Mouse (Mus musculus): Measurements from ENCODE around the gene Fstl1. TPM values are rescaled to one million over a fixed set of nuclear protein-coding genes. Genes with fewer than 3 reads are reported as not detected.
A peak's percentile ranks its signal among the peaks of the same experiment; 100 is the strongest.

The Fstl1 gene
- polyA plus RNA-seq, 1 experiment from 2014 or later, result 273 TPM

DNA sequence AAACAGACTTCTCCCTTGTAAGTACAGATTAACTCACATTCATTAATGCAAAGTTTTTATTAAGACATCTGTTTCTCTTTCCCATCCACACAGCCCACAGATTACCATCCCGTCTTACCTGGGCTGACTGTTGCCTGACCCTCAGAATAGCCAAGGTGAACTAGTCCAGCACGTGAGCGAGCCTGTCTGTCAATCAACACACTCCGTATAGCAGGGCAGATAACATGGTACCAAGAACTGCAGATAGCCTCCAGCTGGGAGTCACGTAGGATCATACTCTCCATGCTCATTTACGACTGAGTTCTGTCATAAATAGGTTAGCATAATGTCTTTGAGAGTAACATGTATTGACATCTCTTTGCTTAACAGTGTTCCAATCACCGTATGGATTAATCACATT is 84.4 kb downstream of the Fstl1 start, which contains the start of gene Gm36028:
TSS of gene Gm36028 (minus strand) at position 118 of the 400 bp plus-strand sequence.
- H3K4me1 ChIP-seq (ENCODE audit: control insufficient read depth, insufficient read depth, low read length), result no peaks in the 10 kb centered on the region
- no peak within 1 kb of the TSS for H3K4me2 ChIP-seq (ENCODE audit: low read depth, severe bottlenecking)
- 81% methylated on average over 7 of the region's 7 CpGs for WGBS
- H3K36me3 ChIP-seq (ENCODE audit: control insufficient read depth, insufficient read depth, low read length), result no peaks in the 10 kb centered on the region
- no peak within 1 kb of the TSS for H3K4me3 ChIP-seq (ENCODE audit: low read depth, low read length)
- H3K9ac ChIP-seq (ENCODE audit: low read length), result no peak within 1 kb of the TSS
- ATAC-seq (ENCODE audit: insufficient number of reproducible peaks, low FRiP score, low TSS enrichment, low read depth) (no peak), DNase-seq (ENCODE audit: low spot score) (no peak)
- H3K27ac ChIP-seq (replicated peaks; ENCODE audit: low read depth, low read length), result no peak within 1 kb of the TSS
- no peaks in the 10 kb centered on the region for H3K9me3 ChIP-seq (ENCODE audit: control insufficient read depth, low read length)
- no peaks in the 10 kb centered on the region for H3K27me3 ChIP-seq (ENCODE audit: control insufficient read depth, insufficient read depth, low read length)

DNA sequence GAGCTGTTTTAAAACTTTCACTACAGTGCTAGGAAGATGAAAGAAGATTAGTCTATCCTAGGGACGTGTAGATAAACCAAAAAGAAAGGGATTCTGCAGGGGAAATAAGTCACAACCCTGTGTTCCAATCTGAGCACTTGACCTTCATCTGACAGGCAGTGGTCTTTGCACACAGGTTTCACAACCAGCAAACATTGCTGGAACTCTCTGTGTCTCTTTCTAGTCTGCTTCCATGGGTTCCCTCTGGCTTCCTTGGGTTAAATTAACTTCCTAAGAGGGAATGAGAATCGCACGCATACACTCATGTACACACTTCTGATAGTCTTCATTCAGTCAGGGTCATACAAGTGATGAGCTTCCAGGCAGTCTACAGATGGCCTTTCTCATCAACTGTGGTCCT is 87.2 kb downstream of the Fstl1 start:
- no peak overlapping the region for H3K4me2 ChIP-seq (ENCODE audit: low read depth, severe bottlenecking)
- no peak for ATAC-seq (ENCODE audit: insufficient number of reproducible peaks, low FRiP score, low TSS enrichment, low read depth)
- no peak overlapping the region for H3K27ac ChIP-seq (replicated peaks; ENCODE audit: low read depth, low read length)
- 80% methylated on average over 3 of the region's 3 CpGs for WGBS
- H3K4me3 ChIP-seq (ENCODE audit: low read depth, low read length), result no peak overlapping the region
- no peak overlapping the region for H3K9ac ChIP-seq (ENCODE audit: low read length)
- H3K9me3 ChIP-seq (ENCODE audit: control insufficient read depth, low read length), result no peaks in the 10 kb centered on the region
- DNase-seq (ENCODE audit: low spot score), result no peak
- H3K36me3 ChIP-seq (ENCODE audit: control insufficient read depth, insufficient read depth, low read length), result no peaks in the 10 kb centered on the region
- H3K27me3 ChIP-seq (ENCODE audit: control insufficient read depth, insufficient read depth, low read length), result no peaks in the 10 kb centered on the region
- no peaks in the 10 kb centered on the region for H3K4me1 ChIP-seq (ENCODE audit: control insufficient read depth, insufficient read depth, low read length)

DNA sequence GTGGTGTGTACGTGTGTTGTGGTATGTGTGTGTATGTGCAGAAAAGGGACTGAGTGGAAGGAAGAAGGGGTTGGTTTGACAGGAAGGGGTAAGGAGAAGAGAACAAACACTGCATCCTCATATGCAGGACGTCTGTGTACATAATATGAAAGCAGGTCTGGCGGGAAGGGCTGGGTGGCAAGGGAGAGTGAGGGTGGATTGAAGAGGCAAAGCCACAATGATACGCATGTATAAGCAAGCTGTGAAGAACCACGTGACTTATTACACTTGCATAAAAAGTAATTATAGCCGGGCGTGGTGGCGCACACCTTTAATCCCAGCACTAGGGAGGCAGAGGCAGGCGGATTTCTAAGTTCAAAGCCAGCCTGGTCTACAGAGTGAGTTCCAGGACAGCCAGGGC is 89.2 kb downstream of the Fstl1 start:
- Histone ChIP-seq H3K36me3 (ENCODE audit: control insufficient read depth, insufficient read depth, low read length) (no peaks in the 10 kb centered on the region), H3K4me1 (ENCODE audit: control insufficient read depth, insufficient read depth, low read length) (peaks cover 6% of the 10 kb centered on the region; the same call in 1 of the 2 replicates), H3K9me3 (ENCODE audit: control insufficient read depth, low read length) (no peaks in the 10 kb centered on the region), H3K9ac (ENCODE audit: low read length) (no peak overlapping the region), H3K27me3 (ENCODE audit: control insufficient read depth, insufficient read depth, low read length) (no peaks in the 10 kb centered on the region), H3K4me2 (ENCODE audit: low read depth, severe bottlenecking) (no peak overlapping the region), H3K4me3 (ENCODE audit: low read depth, low read length) (no peak overlapping the region), H3K27ac (replicated peaks; ENCODE audit: low read depth, low read length) (no peak overlapping the region)
- DNase-seq (ENCODE audit: low spot score), result no peak
- no peak for ATAC-seq (ENCODE audit: insufficient number of reproducible peaks, low FRiP score, low TSS enrichment, low read depth)
- WGBS, result 90% methylated on average over 9 of the region's 9 CpGs

DNA sequence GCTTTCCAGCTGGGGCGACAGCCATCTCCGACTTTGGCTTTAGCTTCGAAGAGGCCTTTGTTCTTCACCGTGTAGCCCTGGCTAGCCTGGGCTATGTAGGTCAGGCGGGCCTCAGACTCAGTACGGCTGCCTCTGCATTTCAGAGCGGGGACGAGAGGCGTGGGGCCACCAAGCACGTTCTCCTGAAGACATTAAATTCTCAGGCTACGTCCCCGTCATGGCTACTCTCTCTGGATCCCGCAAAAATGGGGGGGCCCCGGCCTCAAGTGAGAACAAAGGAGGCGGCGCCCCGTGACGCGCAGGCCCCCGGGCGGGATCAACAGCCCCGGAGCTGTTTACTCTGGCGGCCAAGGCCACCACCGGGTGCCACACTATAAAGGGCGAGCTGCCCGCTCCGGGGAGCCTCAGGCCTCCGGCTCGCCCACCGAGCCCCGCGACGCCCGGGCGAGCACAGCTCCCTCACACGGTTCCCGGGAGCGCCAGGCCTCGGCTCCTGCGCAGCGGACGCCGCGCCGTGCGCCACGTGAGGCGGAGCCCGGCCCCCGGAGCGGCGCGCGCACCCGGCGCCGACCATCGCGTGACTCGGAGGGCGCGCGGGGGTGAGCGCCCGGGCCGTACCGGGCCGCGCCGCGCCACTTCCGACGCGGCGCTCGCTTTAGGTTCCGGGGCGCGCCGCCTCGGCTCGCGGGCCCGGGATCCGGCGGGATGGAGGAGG is 91.3 kb downstream of the Fstl1 start, which contains the start of gene Lrrc58:
TSS of gene Lrrc58 (plus strand) at position 599 of the 715 bp plus-strand sequence.
- ATAC-seq (ENCODE audit: insufficient number of reproducible peaks, low FRiP score, low TSS enrichment, low read depth), result peak; percentile 91
- peak within 1 kb of the TSS; percentile 77 for H3K4me2 ChIP-seq (ENCODE audit: low read depth, severe bottlenecking)
- DNase-seq (ENCODE audit: low spot score), result peak; percentile 84
- under 1% methylated on average over 69 of the region's 86 CpGs for WGBS
- H3K27ac ChIP-seq (replicated peaks; ENCODE audit: low read depth, low read length), result peak within 1 kb of the TSS; percentile 98
- peaks cover 6% of the 10 kb centered on the region; the same call in 1 of the 2 replicates for H3K4me1 ChIP-seq (ENCODE audit: control insufficient read depth, insufficient read depth, low read length)
- no peaks in the 10 kb centered on the region for H3K9me3 ChIP-seq (ENCODE audit: control insufficient read depth, low read length)
- H3K4me3 ChIP-seq (ENCODE audit: low read depth, low read length), result peak within 1 kb of the TSS; percentile 98
- H3K27me3 ChIP-seq (ENCODE audit: control insufficient read depth, insufficient read depth, low read length), result no peaks in the 10 kb centered on the region
- H3K36me3 ChIP-seq (ENCODE audit: control insufficient read depth, insufficient read depth, low read length), result no peaks in the 10 kb centered on the region
- peak within 1 kb of the TSS; percentile 99 for H3K9ac ChIP-seq (ENCODE audit: low read length)

DNA sequence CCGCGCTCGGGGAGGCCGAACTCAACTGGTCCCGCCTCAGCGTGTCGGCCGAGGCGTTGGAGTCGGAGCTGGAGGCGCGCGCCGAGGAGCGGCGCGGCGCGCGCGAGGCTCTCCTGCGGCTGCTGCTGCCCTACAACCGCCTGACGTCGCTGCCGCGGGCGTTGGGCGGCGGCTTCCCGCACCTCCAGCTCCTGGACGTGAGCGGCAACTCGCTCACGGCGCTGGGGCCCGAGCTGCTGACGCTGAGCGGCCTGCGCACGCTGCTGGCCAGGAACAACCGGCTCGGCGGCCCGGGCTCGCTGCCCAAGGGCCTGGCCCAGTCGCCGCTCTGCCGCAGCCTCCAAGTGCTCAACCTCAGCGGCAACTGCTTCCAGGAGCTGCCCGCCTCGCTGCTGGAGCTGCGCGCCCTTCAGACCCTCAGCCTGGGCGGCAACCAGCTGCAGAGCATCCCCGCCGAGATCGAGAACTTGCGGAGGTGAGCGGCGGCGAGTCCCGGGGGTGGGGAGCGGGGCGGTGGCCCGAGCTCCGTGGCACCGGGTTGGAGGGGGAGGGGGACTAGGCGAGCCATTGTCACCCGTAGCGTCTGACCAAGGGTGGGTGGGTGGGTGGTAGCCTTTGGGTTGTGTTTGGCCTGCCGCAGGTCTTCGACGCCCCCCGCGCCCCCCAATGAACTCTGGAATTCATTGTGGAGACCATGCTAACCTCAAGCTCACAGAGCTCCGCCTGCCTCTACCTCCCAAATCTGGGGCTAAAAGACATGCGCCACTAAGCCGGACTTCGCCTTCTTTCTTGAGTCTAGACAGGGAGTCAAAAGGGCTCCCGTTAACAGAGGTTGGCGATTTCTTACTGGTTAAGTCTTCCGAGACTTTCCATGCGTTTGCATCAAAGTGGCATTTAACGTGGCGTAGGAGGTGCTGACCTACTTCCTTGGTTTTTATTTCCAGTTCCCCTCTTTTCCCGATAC is 92.1 kb downstream of the Fstl1 start:
- H3K27ac ChIP-seq (replicated peaks; ENCODE audit: low read depth, low read length), result peak overlapping the region; percentile 98
- DNase-seq (ENCODE audit: low spot score), result peak; percentile 82
- no peaks in the 10 kb centered on the region for H3K9me3 ChIP-seq (ENCODE audit: control insufficient read depth, low read length)
- peaks cover 6% of the 10 kb centered on the region; the same call in 1 of the 2 replicates for H3K4me1 ChIP-seq (ENCODE audit: control insufficient read depth, insufficient read depth, low read length)
- no peaks in the 10 kb centered on the region for H3K36me3 ChIP-seq (ENCODE audit: control insufficient read depth, insufficient read depth, low read length)
- peak overlapping the region; percentile 98 for H3K4me3 ChIP-seq (ENCODE audit: low read depth, low read length)
- peak; percentile 63 for ATAC-seq (ENCODE audit: insufficient number of reproducible peaks, low FRiP score, low TSS enrichment, low read depth)
- under 1% methylated on average over 81 of the region's 87 CpGs for WGBS
- H3K9ac ChIP-seq (ENCODE audit: low read length), result peak overlapping the region; percentile 99
- H3K4me2 ChIP-seq (ENCODE audit: low read depth, severe bottlenecking), result peak overlapping the region; percentile 77
- no peaks in the 10 kb centered on the region for H3K27me3 ChIP-seq (ENCODE audit: control insufficient read depth, insufficient read depth, low read length)

DNA sequence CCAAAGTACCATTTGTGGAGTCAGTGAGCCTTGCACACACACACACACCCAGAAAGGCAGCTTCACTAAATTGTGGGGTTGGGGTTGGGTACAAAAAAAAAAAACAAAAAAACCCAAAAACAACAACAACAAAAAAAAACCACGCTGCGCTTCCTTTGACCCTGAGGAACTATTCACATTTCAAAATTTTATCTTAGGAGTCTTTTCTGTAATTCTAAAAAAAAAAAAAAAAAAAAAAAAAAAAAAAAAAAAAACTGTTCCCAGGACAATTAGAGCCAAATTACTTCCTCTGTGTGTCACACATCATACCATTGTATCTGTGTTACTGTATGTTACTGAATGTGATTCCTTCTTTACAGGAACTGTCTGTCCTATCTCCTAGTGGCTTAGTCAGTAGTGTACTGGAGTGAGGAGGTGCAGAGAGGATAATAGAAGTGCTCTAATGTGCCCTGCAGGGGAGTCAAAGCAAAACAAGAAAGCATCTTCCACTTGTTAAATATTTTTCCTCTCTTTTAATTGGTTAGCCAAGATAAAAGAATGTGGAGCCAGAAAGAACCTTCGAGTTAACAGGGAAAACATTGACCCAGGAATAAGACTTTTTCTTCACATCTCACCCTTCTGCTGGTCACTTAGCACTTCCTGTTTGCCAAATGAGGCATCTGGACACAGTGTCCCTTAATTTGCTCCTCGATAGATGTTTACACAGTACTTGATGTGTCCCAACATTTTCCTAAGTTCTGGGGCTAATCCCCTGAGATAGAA is 93.0 kb downstream of the Fstl1 start:
- Histone ChIP-seq H3K9ac (ENCODE audit: low read length) (peak overlapping the region; percentile 99), H3K27me3 (ENCODE audit: control insufficient read depth, insufficient read depth, low read length) (no peaks in the 10 kb centered on the region), H3K9me3 (ENCODE audit: control insufficient read depth, low read length) (no peaks in the 10 kb centered on the region), H3K36me3 (ENCODE audit: control insufficient read depth, insufficient read depth, low read length) (no peaks in the 10 kb centered on the region), H3K4me2 (ENCODE audit: low read depth, severe bottlenecking) (peak overlapping the region; percentile 77), H3K27ac (replicated peaks; ENCODE audit: low read depth, low read length) (no peak overlapping the region), H3K4me3 (ENCODE audit: low read depth, low read length) (peak overlapping the region; percentile 98), H3K4me1 (ENCODE audit: control insufficient read depth, insufficient read depth, low read length) (peaks cover 6% of the 10 kb centered on the region; the same call in 1 of the 2 replicates)
- DNase-seq (ENCODE audit: low spot score), result no peak
- 35% methylated on average over 4 of the region's 4 CpGs for WGBS
- ATAC-seq (ENCODE audit: insufficient number of reproducible peaks, low FRiP score, low TSS enrichment, low read depth), result no peak

DNA sequence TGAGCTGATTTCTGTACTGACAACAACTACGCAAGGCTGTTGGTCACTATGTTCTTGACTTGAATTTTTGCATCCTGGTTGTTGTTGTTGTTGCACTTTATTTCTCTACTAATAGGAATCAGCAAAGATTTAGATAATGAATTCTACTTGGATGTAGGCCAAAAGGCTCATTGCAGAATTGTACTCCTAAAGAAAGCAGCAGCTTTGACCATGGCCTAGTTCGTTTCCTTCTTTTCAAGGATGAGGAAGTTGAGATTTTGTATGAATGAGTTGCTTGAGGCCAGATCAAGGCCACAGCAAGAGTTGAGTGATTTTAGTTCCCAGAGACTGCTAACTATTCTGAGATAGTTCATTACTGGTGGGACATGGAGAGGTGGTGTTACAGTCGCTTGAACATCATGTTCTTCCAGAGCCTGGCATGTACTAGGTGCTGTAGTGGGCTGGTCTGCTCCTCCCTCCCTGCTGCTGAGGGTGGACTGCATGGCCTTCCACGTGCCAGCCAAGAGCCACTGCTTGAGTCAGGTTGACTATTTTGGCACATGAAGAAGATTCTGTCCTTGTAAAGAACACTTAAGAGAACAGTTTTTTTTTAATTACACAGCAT is 94.5 kb downstream of the Fstl1 start:
- Histone ChIP-seq H3K27me3 (ENCODE audit: control insufficient read depth, insufficient read depth, low read length) (no peaks in the 10 kb centered on the region), H3K4me2 (ENCODE audit: low read depth, severe bottlenecking) (no peak overlapping the region), H3K9me3 (ENCODE audit: control insufficient read depth, low read length) (no peaks in the 10 kb centered on the region), H3K9ac (ENCODE audit: low read length) (no peak overlapping the region), H3K27ac (replicated peaks; ENCODE audit: low read depth, low read length) (no peak overlapping the region), H3K4me3 (ENCODE audit: low read depth, low read length) (no peak overlapping the region), H3K36me3 (ENCODE audit: control insufficient read depth, insufficient read depth, low read length) (no peaks in the 10 kb centered on the region), H3K4me1 (ENCODE audit: control insufficient read depth, insufficient read depth, low read length) (peaks cover 6% of the 10 kb centered on the region; the same call in 1 of the 2 replicates)
- DNase-seq (ENCODE audit: low spot score) (no peak), ATAC-seq (ENCODE audit: insufficient number of reproducible peaks, low FRiP score, low TSS enrichment, low read depth) (no peak)
- WGBS, result 89% methylated on average over 4 of the region's 4 CpGs

Measured in limb, embryonic 11.5 days (tissue).